Mouse (Mus musculus): ENCODE data around the gene Rab11fip3. TPM values are rescaled to one million over a fixed set of nuclear protein-coding genes. Genes with fewer than 3 reads are reported as not detected.

Rab11fip3 gene
- total RNA-seq, 4 experiments from 2014 or later = 89.1 to 97.8 (median 95.8) TPM

DNA sequence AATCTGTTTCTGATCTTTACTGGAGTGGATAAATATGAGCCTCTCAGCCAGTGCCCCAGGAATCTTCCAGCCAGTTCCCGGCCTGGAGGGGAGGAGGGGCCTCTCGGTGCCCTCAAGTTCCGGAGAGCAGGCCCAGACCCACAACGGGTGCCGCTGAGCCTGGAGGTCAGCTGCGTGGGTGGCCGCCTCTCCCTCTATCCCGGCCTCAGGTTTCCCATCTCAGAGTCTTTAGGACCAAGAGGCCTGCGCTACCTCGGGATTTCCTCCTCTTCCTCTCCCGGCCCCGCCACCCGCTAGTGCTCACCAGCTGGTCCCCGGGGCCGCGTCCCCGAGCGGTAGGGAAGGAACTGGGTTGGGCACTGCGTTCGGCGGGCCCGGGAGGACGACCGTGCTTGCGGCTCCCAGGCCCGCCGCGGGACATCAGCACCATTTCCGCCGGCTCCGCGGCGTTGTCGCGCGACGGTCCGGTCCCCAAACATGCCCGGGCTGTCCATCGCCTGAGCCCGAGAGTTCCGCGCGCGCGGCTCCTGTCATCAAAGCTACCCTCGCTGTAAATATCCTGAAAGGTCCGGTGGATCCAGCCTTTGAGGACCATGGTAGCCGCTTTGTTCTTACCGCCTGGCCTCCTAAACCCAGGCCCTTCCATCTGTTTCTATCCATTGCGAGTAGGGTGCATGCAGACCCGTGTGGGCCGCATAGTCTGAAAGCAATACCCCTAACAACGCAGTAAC is 127.7 kb downstream of the Rab11fip3 start:
- DNase-seq (ENCODE audit: low spot score in 2 of 2) = peak; percentile 58 to 62

Other genes starting within 250 kb of the Rab11fip3 start
- 10 to 100 TPM; 22.1 to 28.5 (median 26.8) TPM for gene Wdr24, start 245.9 kb downstream of the Rab11fip3 start, total RNA-seq (2022)
- gene Jmjd8, start 240.7 kb downstream of the Rab11fip3 start, total RNA-seq (2022) = 10 to 100 TPM; 52.6 to 63.8 (median 56.4) TPM
- gene Stub1, start 236.2 kb downstream of the Rab11fip3 start, total RNA-seq (2022) = 100 to 1,000 TPM; 168 to 175 (median 172) TPM
- gene Rhbdl1, start 232.3 kb downstream of the Rab11fip3 start, total RNA-seq (2022) = 10 to 100 TPM; 32.6 to 42.3 (median 37.5) TPM
- gene Gm20683, start 227.8 kb downstream of the Rab11fip3 start, total RNA-seq (2022) = 10 to 100 TPM; 19.4 to 25.5 (median 21.2) TPM
- 10 to 100 TPM; 59.9 to 86.5 (median 78.9) TPM for gene Rhot2, start 224.7 kb downstream of the Rab11fip3 start, total RNA-seq (2022)
- 10 to 100 TPM; 23.4 to 29.1 (median 24.5) TPM for gene Wdr90, start 208.1 kb downstream of the Rab11fip3 start, total RNA-seq (2022)
- gene Mcrip2, start 200.8 kb downstream of the Rab11fip3 start, total RNA-seq (2022) = 10 to 100 TPM; 16.8 to 25.2 (median 19.0) TPM
- gene Mettl26, start 194.5 kb downstream of the Rab11fip3 start, total RNA-seq (2022) = 10 to 100 TPM; 31.4 to 37.3 (median 34.6) TPM
- 1 to 10 TPM; 1.4 to 3.2 (median 1.5) TPM for gene Wfikkn1, start 188.7 kb downstream of the Rab11fip3 start, total RNA-seq (2022)
- gene Rab40c, start 149.8 kb downstream of the Rab11fip3 start, total RNA-seq (2022) = 10 to 100 TPM; 39.7 to 46.1 (median 45.1) TPM
- gene Pigq, start 124.6 kb downstream of the Rab11fip3 start, total RNA-seq (2022) = 100 to 1,000 TPM; 104 to 113 (median 104) TPM
- gene Nhlrc4, start 124.6 kb downstream of the Rab11fip3 start, total RNA-seq (2022) = under 1 TPM; 0.41 to 0.74 (median 0.48) TPM
- gene A930017K11Rik, start 117.0 kb downstream of the Rab11fip3 start, total RNA-seq (2022) = 1 to 10 TPM in 3 of 4 experiments, under 1 TPM in 1; 0.63 to 1.8 (median 1.4) TPM
- gene Capn15, start 83.8 kb downstream of the Rab11fip3 start, total RNA-seq (2022) = 10 to 100 TPM; 34.3 to 50.9 (median 46.4) TPM
- gene Decr2, start 20.8 kb upstream of the Rab11fip3 start, total RNA-seq (2022) = 10 to 100 TPM; 29.1 to 35.8 (median 31.0) TPM
- gene Nme4, start 26.0 kb upstream of the Rab11fip3 start, total RNA-seq (2022) = 1 to 10 TPM; 2.9 to 5.5 (median 4.6) TPM
- gene Tmem8, start 43.7 kb upstream of the Rab11fip3 start, total RNA-seq (2022) = 10 to 100 TPM; 13.0 to 16.3 (median 15.4) TPM
- 10 to 100 TPM; 61.0 to 74.7 (median 62.8) TPM for gene Mrpl28, start 53.9 kb upstream of the Rab11fip3 start, total RNA-seq (2022)
- 10 to 100 TPM; 24.6 to 30.3 (median 28.2) TPM for gene Axin1, start 69.1 kb upstream of the Rab11fip3 start, total RNA-seq (2022)
- gene Pdia2, start 129.5 kb upstream of the Rab11fip3 start, total RNA-seq (2022) = under 1 TPM; 0.37 to 0.57 (median 0.46) TPM
- 10 to 100 TPM; 34.5 to 49.5 (median 46.8) TPM for gene Rgs11, start 133.4 kb upstream of the Rab11fip3 start, total RNA-seq (2022)
- 10 to 100 TPM; 86.9 to 98.2 (median 93.2) TPM for gene Arhgdig, start 138.2 kb upstream of the Rab11fip3 start, total RNA-seq (2022)
- 10 to 100 TPM; 21.9 to 23.3 (median 22.3) TPM for gene Fam234a, start 174.7 kb upstream of the Rab11fip3 start, total RNA-seq (2022)
- gene Luc7l, start 183.3 kb upstream of the Rab11fip3 start, total RNA-seq (2022) = 10 to 100 TPM; 72.2 to 78.2 (median 75.6) TPM

All from left cerebral cortex, adult 8-10 months (tissue).